Mouse (Mus musculus): ENCODE results near the gene Cldn20.

The Cldn20 gene

DNA sequence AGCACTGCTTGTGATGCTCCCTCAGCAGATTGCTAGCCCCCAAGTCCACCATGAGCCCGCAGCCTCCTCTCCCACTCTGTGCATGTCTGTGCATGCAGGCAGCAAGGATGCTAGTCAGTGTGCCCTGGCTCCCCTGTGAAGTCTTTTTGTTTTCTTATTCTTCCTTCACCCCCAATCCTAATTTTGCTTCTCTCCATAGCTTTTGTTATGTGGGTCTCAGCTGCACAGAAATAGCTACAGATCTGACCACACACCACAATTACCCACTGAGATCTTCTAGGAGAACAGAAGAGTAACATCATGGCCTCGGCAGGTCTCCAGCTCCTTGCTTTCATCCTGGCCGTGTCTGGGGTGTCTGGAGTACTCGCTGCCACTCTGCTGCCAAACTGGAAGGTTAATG, at the start of gene Cldn20:
TSS of gene Cldn20 (plus strand) at position 301 of the 400 bp plus-strand sequence.
- no peak for DNase-seq (ENCODE audit: low spot score)

DNA sequence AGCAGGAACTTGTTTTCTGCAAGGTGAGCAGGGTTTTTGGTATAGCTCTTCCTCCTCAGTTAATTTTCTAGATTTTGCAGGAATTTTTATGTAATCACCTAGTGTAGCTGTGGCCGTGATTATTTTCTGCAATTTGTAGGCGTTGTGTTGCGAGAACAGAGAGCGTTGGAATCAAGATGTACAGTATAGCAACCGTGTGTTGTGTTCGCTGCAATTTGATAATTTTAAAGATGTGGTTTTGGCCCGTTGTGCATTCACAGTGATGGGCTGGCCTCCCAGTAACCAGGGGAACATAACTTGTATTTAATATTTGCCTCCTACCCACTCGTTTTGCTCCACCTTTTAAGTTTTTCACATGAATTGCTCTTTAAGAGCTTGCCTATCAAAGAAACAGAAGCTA, 49.3 kb upstream of the Cldn20 start:
- no peak for DNase-seq (ENCODE audit: low spot score)

DNA sequence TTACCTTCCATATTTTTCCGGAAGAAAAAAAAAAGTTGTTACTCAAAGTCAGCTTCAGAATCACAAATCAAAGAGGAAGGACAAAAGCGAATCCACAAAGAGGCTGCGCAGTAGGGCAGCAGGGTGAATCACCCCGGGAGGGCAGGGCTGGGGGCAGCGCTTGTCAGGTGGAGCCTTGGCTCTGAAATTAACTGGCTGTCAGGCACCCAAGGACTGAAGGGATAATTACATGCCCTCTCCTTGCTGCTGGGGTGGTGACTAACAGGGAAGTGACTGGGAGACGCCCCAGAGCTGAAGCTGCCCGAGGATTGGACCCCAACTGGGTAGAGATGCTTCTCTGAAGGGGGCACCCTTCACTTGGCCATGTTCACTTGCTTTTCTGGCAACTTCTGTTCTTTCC, 46.5 kb upstream of the Cldn20 start:
- no peak for DNase-seq (ENCODE audit: low spot score)

DNA sequence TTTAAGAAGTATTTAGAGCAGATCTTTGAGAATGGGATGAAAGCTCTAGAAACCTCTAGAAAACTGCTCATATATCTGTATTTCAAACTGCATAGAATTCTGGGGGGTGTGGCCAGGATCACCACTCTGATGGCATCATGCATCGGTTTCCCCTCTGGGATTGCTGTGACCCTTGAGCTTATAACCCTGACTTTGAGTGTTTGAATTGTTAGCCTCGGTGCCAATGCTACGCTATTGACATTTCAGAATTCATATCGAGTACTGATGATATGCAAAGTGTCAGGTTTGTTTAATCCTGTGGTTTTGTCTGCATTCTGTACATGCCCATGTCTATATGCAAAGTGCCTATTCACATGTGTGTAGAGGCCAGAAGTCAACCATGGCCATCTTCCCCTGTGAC, 45.1 kb upstream of the Cldn20 start:
- DNase-seq (ENCODE audit: low spot score): no peak

DNA sequence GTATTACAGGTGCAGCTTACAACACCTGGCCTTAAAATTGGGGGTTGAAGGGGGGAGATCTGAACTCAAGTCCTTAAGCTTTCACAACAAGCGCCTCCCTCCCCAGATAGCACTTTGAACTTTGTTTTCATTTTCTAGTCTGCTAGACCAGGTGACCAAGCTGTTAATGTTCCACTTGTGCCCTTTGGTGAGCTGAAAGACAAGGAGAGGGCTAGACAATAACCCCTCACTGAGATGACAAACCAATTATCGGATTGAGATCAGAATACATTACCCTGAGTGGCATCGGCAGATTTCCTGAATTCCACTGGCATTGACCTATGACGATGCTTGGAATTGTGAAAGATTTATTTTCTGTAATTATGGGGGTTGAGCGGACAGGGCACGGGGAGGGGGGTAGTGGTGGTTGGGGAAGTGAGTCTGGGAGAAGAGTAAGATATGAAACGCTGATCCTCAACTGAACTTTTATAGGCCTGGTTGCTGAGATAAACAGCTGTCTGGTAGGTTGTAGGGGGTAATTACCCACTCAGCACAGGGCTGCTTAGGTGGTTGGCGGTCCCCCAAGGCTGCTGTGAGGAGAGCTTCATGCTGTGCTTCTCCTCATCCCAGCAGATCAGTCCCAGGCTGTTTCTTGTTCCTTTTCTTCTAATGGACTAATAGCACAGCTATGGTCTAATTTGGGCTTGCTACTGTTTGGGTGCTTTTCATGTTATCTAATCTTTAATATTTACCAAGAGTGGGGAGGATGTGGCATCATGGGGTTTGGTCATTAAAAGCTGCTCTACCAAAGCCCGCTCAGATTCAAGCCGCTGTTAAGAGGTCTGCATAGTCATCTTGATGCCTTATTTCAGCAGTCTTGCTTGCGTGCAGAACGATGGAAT, 44.4 kb upstream of the Cldn20 start:
- DNase-seq (ENCODE audit: low spot score): no peak

DNA sequence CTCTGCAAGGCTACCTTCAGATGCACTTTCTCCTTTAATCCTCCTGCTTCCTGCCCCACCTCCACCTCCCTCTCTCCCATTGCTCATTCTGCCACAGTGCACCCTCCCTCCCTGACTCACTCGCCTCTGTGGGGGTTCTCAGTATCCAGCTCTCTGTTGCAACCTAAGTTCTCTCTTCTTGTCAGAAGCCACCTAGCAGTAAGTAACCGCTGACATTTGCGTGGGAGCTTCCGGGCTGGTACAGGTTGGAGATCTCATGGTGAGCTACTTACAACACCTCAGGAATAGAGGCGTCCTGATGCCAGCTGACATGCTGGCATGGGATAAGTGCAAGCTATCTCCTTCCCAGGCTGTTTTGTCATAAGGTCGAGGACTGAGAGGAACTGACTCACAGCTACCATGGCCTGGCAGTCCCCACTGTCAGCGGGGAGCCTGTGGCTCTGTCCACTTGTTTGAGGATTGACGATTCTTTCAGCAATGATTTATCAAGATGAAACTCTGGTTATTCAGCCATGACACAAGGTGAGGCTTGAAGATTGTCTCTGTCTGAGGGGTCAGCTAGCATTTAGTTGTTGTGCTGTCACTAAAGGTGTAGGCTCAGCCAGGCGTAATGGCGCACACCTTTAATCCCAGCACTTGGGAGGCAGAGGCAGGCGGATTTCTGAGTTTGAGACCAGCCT, 42.0 kb upstream of the Cldn20 start:
- no peak for DNase-seq (ENCODE audit: low spot score)

DNA sequence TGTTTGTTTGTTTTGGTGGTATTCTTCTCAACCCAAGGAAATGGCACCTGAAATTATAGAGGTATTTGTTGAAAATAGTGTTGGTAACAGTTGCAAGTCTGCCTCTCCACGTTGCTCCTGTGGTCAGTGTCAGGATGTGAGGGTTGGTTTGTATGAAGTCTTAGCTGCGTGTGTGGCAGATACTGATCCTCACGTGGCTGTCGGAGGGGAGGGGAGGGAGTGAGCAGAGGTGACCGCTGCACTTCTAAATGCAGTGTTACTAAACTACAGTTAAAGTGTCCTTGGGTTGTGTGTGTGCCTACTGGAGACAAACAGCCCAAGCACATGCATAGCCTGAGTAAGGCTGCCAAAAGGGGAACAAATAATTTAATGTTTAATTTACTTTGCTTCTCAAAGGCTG, 41.3 kb upstream of the Cldn20 start:
- DNase-seq (ENCODE audit: low spot score): no peak

DNA sequence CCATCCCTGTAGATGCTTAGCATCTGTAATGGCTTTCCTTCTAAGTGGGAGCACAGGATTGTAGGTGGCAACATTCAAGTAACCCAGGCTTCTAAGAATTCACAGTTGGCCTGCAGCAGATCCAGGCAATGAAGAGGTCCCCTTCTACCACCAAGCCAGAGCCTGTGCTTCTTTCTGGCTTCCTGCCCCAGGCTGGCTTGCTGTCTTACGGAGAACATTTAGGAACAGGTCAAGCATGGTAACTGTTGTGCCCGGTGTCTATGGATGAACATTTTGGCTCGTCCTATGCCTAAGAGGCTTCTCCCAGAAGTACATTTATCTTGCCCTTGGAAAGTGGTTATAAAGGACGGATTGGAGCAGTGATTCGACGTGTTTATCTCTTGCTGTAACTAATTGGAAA, 40.7 kb upstream of the Cldn20 start:
- DNase-seq (ENCODE audit: low spot score): no peak

DNA sequence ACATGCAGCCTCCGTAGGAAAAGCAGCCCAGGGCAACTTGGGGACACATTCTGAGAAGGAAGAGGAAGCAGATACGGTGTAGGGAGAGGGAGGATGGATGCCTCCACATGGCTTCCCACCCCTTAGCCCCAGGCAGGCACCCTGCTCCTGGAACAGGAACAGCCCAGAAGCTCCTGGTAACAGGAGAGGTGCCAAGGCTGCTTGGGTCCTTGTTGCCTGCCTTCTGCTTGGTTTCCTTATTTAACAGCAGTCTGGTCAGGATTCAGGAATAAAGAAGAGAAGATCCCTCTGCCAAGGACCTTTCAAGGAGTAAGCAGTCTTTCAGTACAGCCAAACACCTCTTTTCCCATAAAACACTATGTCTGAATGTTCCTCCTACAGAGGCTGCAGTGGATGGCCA, 36.8 kb upstream of the Cldn20 start:
- peak; percentile 46 for DNase-seq (ENCODE audit: low spot score)

DNA sequence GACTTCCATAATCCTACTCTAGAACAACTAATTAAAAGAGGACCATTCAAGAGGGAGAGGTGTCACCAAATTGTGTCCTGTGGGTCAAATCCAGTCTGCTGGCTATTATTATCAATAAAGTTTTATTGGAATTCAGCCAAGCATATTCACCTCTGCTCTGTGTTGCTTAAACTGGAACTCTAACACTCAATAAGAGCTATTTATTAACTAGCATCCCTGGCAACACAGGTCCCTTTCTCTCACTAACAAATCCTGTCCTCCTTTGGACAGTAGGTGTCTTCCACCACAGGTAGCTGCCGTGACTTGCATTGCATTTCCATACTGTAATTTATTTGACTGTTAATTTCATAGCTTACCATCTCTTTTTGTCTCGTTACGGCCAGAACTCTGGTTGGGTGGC, 36.3 kb upstream of the Cldn20 start:
- no peak for DNase-seq (ENCODE audit: low spot score)

DNA sequence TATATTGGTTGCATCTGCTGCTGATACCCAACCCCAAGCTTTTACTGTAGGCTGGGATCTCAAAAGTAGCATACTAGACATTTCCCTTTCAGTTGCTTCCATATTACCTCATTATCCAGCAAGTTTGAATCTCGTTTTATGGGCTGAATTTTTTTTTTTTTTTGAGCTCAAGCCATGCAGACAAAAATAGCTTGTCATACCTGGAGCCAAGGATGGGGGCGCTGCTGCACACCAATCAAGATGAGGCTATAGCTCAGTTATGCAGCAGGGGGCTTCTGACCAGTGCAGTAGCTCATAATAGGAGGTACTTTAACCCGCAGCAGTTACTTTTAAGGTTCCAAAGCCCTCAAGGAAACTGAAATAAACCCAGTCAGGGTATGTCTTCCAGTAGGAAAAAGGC, 34.3 kb upstream of the Cldn20 start:
- no peak for DNase-seq (ENCODE audit: low spot score)

DNA sequence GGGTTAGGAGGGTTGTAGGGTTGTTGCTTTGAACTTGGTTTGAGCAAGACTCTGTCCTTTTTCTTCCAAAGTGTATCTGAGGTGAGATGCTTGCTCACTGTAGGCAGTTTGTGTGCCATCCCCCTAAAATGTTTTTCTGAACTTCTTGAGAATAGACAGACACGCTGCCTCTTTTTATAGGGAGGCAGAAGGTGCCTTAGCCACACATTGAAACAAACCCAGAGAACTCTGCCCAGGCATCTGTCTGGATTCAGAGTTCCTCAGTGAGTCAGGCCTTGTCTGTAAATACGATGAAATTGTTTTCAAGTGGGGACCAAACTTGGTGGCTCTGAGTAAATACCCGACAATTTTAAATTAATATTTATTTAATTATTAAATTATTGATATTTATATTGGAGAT, 33.8 kb upstream of the Cldn20 start:
- DNase-seq (ENCODE audit: low spot score): no peak

DNA sequence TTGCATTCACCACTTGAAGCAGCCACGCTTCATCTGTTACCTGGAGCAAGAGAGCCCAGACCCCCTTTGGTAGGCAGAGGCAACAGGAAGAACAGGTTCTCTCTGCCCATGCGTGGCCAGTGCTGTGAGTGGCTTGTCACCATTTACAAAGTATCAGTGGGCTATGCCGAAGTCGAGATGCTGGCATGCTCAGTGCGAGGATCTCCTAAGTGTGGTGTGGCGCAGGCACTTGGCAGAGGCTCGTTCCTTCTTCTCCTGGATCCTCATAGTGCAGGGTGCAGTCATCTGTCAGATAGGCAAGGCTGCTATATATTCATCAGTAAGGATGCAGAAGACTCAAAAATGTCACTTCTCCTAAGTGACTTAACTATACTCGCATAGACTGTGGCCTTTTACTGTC, 32.9 kb upstream of the Cldn20 start:
- DNase-seq (ENCODE audit: low spot score): no peak

DNA sequence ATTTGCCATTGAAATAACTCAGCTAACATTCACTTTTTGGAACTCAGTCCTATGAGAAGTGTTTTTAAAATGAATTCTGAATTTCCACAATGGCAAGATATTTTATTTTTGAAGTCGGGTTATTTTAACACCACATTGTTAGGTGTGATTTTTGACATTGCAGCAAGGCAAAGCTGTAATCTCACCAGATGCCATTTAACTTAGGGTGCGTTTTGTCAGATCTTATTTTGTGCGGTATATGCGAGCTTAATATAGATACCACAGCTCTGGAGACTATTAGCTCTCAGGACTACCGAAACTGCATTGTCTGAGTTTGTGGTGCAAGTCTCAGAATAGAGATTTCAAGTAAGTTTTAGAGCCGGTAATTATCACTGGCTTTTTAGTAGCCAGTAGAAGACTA, 32.3 kb upstream of the Cldn20 start:
- DNase-seq (ENCODE audit: low spot score): peak; percentile 31

DNA sequence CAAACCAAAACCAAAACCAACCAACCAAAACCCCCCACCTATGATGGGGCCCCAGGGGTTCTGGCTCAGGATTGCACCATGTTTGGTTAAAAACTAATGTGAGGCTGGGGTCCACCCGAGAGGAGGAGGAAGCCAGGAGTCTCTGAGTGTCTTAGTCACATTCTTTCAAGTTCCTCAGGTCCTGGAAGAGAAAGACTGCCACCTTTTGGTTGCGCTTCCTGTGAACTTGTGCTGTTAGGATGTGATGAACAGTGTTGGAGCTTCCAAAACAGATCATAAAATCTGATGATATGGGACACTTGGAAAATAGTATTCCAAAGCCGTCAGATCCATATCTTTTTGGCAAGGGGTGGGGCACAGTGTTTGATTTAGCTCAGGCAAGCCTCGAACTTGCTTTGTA, 31.4 kb upstream of the Cldn20 start:
- DNase-seq (ENCODE audit: low spot score): no peak

DNA sequence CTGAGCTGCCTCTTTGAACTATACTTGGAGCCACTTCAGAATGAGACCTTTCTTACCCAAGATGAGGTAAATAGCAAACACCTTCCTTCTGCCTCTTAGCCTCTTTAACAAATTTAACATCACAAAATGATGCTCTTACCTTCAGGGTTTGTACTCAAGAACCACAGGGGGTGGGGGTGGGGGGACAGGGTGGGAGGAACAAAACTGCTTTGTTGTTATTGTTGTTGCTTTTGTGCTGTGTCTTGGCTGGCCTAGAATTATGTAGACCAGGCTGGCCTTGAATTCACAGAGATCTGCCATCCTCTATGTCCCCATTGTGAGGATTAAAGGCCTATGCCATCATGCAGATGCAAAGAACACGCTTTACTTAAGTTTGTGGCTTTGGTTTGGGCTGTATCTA, 26.6 kb upstream of the Cldn20 start:
- no peak for DNase-seq (ENCODE audit: low spot score)

DNA sequence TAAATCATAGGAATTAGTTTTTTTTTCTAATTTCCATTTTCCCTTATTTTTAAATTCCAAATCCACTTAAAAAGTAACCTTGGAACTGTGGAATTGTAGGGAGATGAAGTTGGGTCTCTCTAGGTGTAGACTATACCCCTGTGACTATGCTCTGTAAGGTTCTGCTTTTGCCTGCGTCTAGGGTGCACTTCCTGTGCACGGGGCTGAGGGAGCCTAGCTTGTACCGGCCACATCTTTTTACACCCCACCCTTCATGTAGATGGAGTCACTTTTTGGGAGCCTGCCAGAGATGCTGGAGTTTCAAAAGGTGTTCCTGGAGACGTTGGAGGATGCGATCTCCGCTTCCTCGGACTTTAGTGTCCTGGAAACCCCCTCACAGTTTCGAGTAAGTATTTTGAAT, 25.8 kb upstream of the Cldn20 start:
- no peak for DNase-seq (ENCODE audit: low spot score)

DNA sequence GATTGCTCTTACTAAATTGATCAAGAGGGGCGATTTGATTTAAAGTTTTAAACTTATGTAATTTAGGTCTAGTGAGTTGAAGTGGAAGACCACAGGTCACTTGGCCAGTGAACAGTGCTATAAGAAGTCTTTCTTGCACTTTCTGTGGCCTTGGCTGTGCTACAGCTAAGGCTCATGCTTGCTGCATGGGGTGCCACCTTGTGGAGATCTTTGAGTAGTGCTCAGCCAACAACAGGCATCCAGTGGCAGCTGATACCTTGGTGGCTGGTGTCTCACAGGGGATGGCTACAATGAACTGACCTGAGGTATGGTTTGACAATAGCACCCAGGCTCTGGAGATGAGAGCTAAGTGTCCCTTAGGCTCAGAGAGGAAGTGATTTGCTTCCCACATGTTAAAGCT, 22.5 kb upstream of the Cldn20 start:
- peak; percentile 51 for DNase-seq (ENCODE audit: low spot score)

DNA sequence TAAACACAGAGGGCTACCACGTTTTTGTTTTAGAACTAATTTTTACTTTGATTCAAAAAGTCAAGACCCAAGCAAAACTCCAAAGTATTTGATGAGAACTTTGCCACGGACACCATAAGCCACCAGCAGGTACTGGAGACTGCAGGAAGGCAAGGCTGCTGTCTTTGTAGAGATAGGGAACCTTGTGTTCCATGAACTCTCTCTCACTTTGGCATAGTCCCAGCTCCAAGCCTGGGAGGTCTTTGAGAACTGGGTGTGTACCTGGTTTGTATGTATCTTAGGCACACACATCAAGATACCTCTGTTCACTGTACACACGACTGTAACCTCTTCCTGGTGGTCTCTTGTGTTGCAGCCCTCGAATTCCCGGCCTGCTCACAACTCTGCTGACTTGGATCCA, 18.0 kb upstream of the Cldn20 start:
- no peak for DNase-seq (ENCODE audit: low spot score)

DNA sequence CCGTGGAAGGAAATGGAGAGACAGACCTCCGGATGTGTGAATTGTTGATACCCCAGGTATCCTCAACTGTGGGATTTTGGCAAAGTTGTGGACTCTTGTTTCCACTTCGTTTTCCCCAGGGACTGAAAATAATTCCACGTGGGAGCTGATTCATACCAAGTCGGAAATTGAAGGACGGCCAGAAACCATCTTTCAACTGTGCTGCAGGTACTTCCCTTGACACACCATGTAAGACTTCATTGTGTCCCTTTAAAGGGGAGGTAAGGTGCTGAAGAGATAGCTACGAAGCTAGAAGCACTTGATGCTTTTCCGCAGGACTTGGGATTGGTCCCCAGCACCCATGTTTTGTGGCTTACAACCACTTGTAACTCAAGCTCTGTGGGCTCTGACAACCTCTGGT, 16.5 kb upstream of the Cldn20 start:
- DNase-seq (ENCODE audit: low spot score): no peak

DNA sequence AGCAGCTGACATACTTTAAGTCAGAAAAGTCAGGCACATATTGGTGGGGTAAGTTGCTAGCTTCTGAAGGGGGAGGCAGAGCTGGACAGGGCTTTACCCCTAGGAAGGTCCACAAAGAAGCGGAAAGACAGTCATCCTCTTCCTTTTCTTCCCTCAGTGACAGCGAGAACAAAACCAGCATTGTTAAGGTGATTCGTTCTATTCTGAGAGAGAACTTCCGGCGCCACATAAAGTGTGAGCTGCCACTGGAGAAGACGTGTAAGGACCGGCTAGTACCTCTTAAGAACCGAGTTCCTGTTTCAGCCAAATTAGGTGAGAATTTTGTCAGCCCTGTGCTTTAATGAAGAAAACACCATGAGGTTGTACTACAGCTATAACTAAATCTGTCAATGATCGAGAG, 15.9 kb upstream of the Cldn20 start:
- no peak for DNase-seq (ENCODE audit: low spot score)

DNA sequence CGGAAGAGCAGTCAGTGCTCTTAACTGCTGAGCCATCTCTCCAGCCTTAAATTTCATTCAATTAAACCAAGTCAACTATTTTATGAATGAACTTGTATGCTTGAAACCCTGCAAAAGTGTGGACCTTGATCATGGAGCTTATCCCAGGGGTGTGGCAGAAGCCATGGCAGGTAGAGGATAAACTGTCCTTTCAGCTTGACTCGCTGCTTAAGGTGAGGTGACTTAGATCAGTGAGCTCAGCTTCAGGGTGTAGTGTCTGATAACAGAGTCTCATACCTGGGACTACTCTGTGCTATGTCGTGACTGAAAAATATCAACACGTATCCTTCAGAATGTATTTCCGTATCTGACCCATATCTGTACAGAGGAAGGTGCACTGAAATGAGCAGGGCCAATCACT, 12.0 kb upstream of the Cldn20 start:
- DNase-seq (ENCODE audit: low spot score): no peak

DNA sequence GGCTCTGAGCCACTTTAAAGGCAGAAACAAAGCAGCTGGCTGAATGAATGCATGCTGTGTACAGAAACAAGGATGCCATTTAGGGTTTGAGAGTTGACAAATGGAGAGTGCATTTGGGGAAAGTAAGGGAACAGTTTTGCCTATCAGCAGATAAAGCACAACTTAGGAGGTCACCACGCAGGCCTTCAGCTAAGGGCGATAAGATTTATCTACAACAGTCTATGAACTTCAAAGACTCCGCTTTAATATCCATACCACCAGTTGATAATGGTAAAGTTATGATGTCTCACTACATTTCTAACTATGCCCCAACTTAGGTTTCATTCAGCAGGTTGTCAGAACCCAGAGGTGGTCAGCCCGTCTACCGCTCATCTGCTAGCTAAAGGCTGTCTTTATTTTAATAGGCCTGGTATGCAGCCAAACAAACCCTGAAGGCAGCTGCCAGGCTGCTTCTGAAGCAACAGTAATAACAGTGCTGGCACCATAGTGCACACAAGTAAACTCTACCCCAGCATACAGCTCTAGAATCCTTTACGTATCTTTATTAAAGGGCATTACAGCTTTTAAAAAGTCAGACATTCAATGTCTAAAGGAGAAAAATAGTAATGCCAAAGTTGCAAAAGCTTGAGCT, 4.4 kb upstream of the Cldn20 start:
- DNase-seq (ENCODE audit: low spot score): no peak
